In the genomic region with DNA sequence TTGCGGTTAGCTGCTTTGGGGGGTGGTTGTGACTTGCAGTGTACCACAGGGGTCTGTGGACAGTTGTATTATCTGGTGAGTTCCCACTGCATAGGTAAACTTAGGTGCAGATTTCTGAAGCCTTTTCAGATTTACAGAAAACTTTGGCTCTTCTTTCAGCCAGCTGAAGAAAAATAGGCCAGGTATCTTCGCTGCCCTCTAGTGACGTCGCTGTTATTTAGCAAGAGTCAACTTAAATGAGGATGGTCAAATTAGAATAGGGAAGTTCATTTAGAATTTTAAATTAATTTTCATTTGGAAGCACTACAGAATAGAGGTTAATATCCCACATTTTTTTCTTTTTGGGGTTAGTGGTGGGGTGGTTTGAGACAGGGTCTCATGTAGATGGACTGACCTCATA, we compare ENCODE assay signal across 20 mouse cellular contexts. TPM values are rescaled to one million over a fixed set of nuclear protein-coding genes. Genes with fewer than 3 reads are reported as not detected.
DNase-seq lines count a peak whose midpoint lies in the region; ATAC-seq and TF ChIP-seq lines count a peak whose summit lies in the region.
"Had no signal": no experiment of that assay in that cellular context is flagged by ENCODE, and none has a peak within 500 bp of the region (broad histone marks: within the 10 kb centered on the region; RNA-seq: fewer than 3 reads in every experiment).

No protein-coding gene starts in this region.

- 57% methylated on average over 4 of the region's 4 CpGs for WGBS in stomach, postnatal 0 days
- WGBS in forebrain, embryonic 12.5 days: 55% methylated on average over 4 of the region's 4 CpGs

- H3K4me1 ChIP-seq in stomach, postnatal 0 days (replicated peaks; ENCODE audit: control insufficient read depth, insufficient read depth): no peaks in the 10 kb centered on the region
- H3K4me1 ChIP-seq in forebrain, embryonic 12.5 days: no peaks in the 10 kb centered on the region
- H3K4me1 ChIP-seq: heart, embryonic 10.5 days; midbrain, embryonic 13.5 days; neural tube, embryonic 12.5 days had no signal

- H3K27me3 ChIP-seq in stomach, postnatal 0 days (ENCODE audit: control insufficient read depth, insufficient read depth, low read length): no peaks in the 10 kb centered on the region
- 0 out of 2 replicates have a peak, but pooled peaks cover 6% of the 10 kb centered on the region for H3K27me3 ChIP-seq in forebrain, embryonic 12.5 days
- H3K27me3 ChIP-seq: neural tube, embryonic 12.5 days had no signal

- peak; percentile 67 for TF ChIP-seq CTCF in layer of hippocampus, adult 2 months (conservative IDR thresholded peaks at IDR 0.05)
- TF ChIP-seq CTCF in stomach, postnatal 0 days (IDR thresholded peaks at IDR 0.05; ENCODE audit: low read depth): peak; percentile 53

- ATAC-seq in stomach, postnatal 0 days (ENCODE audit: low FRiP score, low TSS enrichment): no peak
- no peak for ATAC-seq in forebrain, embryonic 12.5 days (ENCODE audit: low FRiP score)
- ATAC-seq: forebrain, postnatal 0 days; intestine, embryonic 16.5 days; midbrain, embryonic 13.5 days had no signal

- no peak overlapping the region for H3K9ac ChIP-seq in stomach, postnatal 0 days (ENCODE audit: low read length)
- no peak overlapping the region for H3K9ac ChIP-seq in forebrain, embryonic 12.5 days
- H3K9ac ChIP-seq: forebrain, postnatal 0 days; midbrain, embryonic 13.5 days; neural tube, embryonic 12.5 days had no signal

- peak; percentile 24 for DNase-seq in embryo, embryonic 10.5 days (ENCODE audit: low spot score)
- DNase-seq in embryo, embryonic 9.5 days (ENCODE audit: extremely low spot score): no peak
- no peak for DNase-seq in layer of hippocampus, adult 2 months (ENCODE audit: low spot score in 2 of 2)
- no peak for DNase-seq in layer of hippocampus, postnatal 10 days (ENCODE audit: low spot score in 2 of 2)
- DNase-seq in thymus, postnatal 4 days: peak; percentile 16
- DNase-seq in thymus, postnatal 10 days (ENCODE audit: low spot score in 2 of 2): no peak
- no peak for DNase-seq in stomach, postnatal 0 days (ENCODE audit: low spot score)
- DNase-seq: forebrain, postnatal 0 days; gastrocnemius, postnatal 14 days; heart, postnatal 36 days; retina, postnatal 1 day had no signal

- no peaks in the 10 kb centered on the region for H3K36me3 ChIP-seq in stomach, postnatal 0 days (ENCODE audit: control insufficient read depth, insufficient read depth, low read length)
- no peaks in the 10 kb centered on the region for H3K36me3 ChIP-seq in forebrain, embryonic 12.5 days (replicated peaks)
- H3K36me3 ChIP-seq: heart, embryonic 10.5 days; midbrain, embryonic 13.5 days; neural tube, embryonic 12.5 days had no signal

- H3K27ac ChIP-seq in layer of hippocampus, adult 2 months: no peak overlapping the region
- H3K27ac ChIP-seq in stomach, postnatal 0 days (replicated peaks): no peak overlapping the region
- H3K27ac ChIP-seq in forebrain, embryonic 12.5 days: no peak overlapping the region
- H3K27ac ChIP-seq: heart, embryonic 10.5 days; macrophage; midbrain, embryonic 13.5 days; neural tube, embryonic 12.5 days had no signal

- no peak overlapping the region for H3K4me3 ChIP-seq in layer of hippocampus, adult 2 months
- H3K4me3 ChIP-seq in stomach, postnatal 0 days (ENCODE audit: low read depth, low read length): no peak overlapping the region
- H3K4me3 ChIP-seq in forebrain, embryonic 12.5 days (replicated peaks): no peak overlapping the region
- H3K4me3 ChIP-seq: heart, embryonic 10.5 days; midbrain, embryonic 13.5 days; neural tube, embryonic 12.5 days had no signal

- H3K9me3 ChIP-seq in stomach, postnatal 0 days (ENCODE audit: control insufficient read depth, low read length): no peaks in the 10 kb centered on the region
- H3K9me3 ChIP-seq in forebrain, embryonic 12.5 days: no peaks in the 10 kb centered on the region
- H3K9me3 ChIP-seq: heart, embryonic 10.5 days; midbrain, embryonic 13.5 days; neural tube, embryonic 12.5 days had no signal

- no peak overlapping the region for H3K4me2 ChIP-seq in stomach, postnatal 0 days (replicated peaks; ENCODE audit: low read depth)
- no peak overlapping the region for H3K4me2 ChIP-seq in forebrain, embryonic 12.5 days
- H3K4me2 ChIP-seq: midbrain, embryonic 13.5 days; neural tube, embryonic 12.5 days had no signal

- no peak for TF ChIP-seq EP300 in stomach, postnatal 0 days (optimal IDR thresholded peaks at IDR 0.05)

RNA-seq across cellular contexts. Expression of a gene that starts 30.6 kb away (rescaled TPM):
- total RNA-seq in layer of hippocampus, adult 2 months (2021): 1 to 10 TPM; 4.7 to 5.5 TPM
- 10 to 100 TPM in 1 of 2 experiments, 1 to 10 TPM in 1; 9.9 to 10.6 TPM for total RNA-seq in layer of hippocampus, postnatal 10 days (2021)
- polyA plus RNA-seq in stomach, postnatal 0 days (2015; fragmentation: Nextera tagmentation; extraction: Ambion mirVana): 10.0 and 12.5 TPM in 2 replicates
- 3.4 and 4.6 TPM in 2 replicates for polyA plus RNA-seq in forebrain, embryonic 12.5 days (2016; fragmentation: Nextera tagmentation; extraction: Ambion mirVana)
- total RNA-seq: common myeloid progenitor, adult 5-6 weeks; liver, adult 2 months had no signal
- polyA plus RNA-seq: liver, adult 2 months; macrophage; testis, adult 2 months had no signal

Comparison
In these comparisons a context has a peak if more than half of its experiments do, and no peak if none do; other contexts are left out.
1. DNase-seq: peak in embryo, embryonic 10.5 days (single experiment) and thymus, postnatal 4 days (single experiment); none in embryo, embryonic 9.5 days (single experiment), layer of hippocampus, adult 2 months (0 of 2), layer of hippocampus, postnatal 10 days (0 of 2), thymus, postnatal 10 days (0 of 2) and stomach, postnatal 0 days (single experiment).